Mouse (Mus musculus) olfactory bulb, adult 2 months (tissue): ENCODE measurements around the gene Slfn2. TPM values are rescaled to one million over a fixed set of nuclear protein-coding genes. Genes with fewer than 3 reads are reported as not detected.

Experiments
- H3K27ac ChIP-seq: fragments of 200-500 bp; 2 replicates; pipeline ENCODE4 v1.5.1; 2012; ENCODE audit warnings: low read depth, low read length; ENCODE audit not compliant: insufficient read depth
- H3K4me1 ChIP-seq: fragments of 200-500 bp; 2 replicates; pipeline ENCODE4 v1.6.1; 2012; ENCODE audit warnings: low read length; ENCODE audit not compliant: control insufficient read depth, insufficient read depth
- H3K4me3 ChIP-seq: fragments of 200-500 bp; 2 replicates; pipeline ENCODE4 v1.5.1; 2012; ENCODE audit warnings: mild to moderate bottlenecking, low read depth, low read length, moderate library complexity; ENCODE audit not compliant: insufficient read depth
- CTCF ChIP-seq: fragments of 200-500 bp; IDR thresholded peaks from 2 replicates; pipeline ENCODE4 v1.5.1; 2012; ENCODE audit warnings: low read depth, mild to moderate bottlenecking, low read length, moderate library complexity; ENCODE audit not compliant: insufficient read depth
- POLR2A ChIP-seq: fragments of 200-500 bp; IDR thresholded peaks from 2 replicates; pipeline ENCODE4 v1.6.1; 2012; ENCODE audit warnings: mild to moderate bottlenecking, low read depth, low read length, moderate library complexity; ENCODE audit not compliant: insufficient read depth
- WGBS: fragments of 180-500 bp; shearing (Covaris S2); methylation state at CpG from one replicate; pipeline ENCODE4 v1.1.7; 2018; 5-methylcytosine and 5-hydroxymethylcytosine counted together
- polyA plus RNA-seq: library from polyadenylated mRNA; stranded (reverse); fragments of >200 nt; gene quantifications from 2 replicates; pipeline ENCODE4 v1.2.4, GENCODE M21; 2012; ENCODE audit warnings: low replicate concordance; ENCODE audit not compliant: missing spikeins, insufficient read depth, insufficient read length

Gene Slfn2
- polyA plus RNA-seq, 1 experiment: not detected

DNA sequence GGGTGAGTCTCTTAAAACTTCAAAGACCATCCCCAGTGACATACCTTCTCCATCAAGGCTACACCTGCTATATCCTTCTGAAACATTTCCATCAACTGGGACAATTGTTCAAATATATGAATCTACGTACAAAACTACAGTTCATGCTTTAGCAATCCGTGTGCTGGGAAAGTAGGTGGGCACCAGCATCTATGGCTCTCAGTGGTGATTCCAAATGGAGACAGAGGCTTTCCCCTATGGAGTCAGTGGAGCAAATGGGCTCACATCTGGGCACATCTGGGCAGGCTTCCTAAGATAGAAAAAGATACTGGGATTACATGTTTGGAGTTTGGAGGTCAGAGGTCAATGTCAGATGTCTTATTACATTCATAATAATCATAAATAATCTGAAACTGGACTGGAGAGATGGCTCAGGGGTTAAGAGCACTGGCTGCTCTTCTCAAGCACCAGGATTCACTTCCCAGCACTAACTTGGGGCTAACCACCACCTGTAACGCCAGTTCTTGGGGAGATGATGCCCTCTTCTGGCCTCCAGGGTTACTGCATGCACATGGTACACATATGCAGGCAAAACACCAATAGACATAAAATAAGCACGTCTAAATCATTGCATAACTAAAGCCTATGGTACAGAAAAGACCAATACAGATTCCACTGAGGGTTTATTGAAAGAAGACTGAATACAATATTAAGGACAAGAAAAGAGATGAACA lies 3.2 kb downstream of the Slfn2 start:
- TF ChIP-seq CTCF (no peak), POLR2A (no peak)
- H3K27ac ChIP-seq: no peak overlapping the region
- peaks cover 8% of the 10 kb centered on the region for H3K4me1 ChIP-seq
- 77% methylated on average over 4 of the region's 4 CpGs for WGBS
- H3K4me3 ChIP-seq: no peak overlapping the region

DNA sequence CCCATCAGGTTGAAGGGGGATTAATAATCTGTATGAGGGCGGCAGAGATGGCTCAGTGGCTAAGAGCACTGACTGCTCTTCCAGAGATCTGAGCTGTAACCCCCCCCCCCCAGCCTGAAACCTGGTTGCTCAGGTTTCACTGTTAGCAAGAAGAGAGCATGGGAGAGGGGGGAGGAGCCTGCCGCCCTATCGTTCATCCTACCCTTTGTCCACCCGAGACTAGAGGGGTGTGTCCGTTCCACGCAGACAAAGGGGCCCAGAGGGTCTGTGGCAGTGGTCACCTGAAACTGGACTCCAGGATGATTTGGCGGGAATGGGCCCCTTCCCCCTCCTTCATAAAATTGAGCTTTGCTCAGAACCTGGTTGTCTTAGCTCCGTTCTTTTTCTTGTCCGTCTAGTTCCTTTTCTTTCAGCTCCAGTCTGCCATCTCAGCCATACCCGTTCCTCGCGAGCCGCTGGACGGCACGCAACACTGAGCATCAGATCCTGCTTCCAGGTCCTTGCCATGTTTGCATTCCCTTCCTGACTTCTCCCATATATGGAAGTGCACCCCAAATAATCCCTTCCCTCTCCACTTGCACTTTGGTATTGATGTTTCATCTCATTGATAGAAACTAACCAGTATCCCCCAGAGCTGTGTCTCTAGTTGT lies 5.5 kb downstream of the Slfn2 start:
- WGBS: 74% methylated on average over 15 of the region's 15 CpGs
- TF ChIP-seq CTCF: no peak
- no peak for TF ChIP-seq POLR2A

DNA sequence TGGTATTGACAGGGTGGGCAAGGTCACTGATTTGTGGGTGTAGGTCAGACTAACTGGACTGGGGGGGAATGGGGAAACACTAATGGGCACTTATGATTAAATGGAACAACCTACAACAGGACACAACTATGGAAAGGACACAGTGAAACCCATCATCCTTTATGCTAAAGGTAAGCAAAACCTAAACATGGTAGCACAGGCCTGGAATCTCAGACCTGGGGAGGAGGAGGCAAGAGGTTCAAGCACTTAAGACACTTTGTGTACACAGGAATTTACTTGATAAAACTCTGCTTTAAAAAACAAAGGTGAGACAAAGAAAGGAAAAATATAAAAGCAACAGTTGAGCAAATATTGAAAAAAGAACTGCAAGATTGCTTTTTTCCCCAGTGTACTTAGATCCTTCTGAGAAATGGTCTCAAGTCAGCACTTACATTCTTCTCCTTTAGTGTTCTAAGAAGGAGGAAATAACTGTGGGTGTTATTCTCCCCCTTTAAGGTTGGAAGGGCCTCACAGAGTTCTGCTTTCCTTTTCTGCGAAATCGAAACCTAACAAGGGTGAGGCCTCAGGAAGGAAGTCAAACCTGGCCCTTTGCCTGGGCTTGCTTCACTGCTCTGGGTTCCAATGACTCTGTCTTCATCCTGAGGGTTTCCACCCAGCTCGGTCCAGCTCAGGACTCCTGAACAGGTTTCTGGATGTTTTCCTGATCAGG lies 13.0 kb downstream of the Slfn2 start:
- H3K27ac ChIP-seq: no peak overlapping the region
- H3K4me1 ChIP-seq: no peaks in the 10 kb centered on the region
- TF ChIP-seq CTCF (no peak), POLR2A (no peak)
- H3K4me3 ChIP-seq: no peak overlapping the region
- 66% methylated on average over 3 of the region's 3 CpGs for WGBS

More for the DNA sequence above, 5.5 kb downstream of the Slfn2 start:
- Histone ChIP-seq H3K4me3 (no peak overlapping the region), H3K4me1 (peaks cover 3% of the 10 kb centered on the region; the same call in 1 of the 2 replicates), H3K27ac (no peak overlapping the region)

DNA sequence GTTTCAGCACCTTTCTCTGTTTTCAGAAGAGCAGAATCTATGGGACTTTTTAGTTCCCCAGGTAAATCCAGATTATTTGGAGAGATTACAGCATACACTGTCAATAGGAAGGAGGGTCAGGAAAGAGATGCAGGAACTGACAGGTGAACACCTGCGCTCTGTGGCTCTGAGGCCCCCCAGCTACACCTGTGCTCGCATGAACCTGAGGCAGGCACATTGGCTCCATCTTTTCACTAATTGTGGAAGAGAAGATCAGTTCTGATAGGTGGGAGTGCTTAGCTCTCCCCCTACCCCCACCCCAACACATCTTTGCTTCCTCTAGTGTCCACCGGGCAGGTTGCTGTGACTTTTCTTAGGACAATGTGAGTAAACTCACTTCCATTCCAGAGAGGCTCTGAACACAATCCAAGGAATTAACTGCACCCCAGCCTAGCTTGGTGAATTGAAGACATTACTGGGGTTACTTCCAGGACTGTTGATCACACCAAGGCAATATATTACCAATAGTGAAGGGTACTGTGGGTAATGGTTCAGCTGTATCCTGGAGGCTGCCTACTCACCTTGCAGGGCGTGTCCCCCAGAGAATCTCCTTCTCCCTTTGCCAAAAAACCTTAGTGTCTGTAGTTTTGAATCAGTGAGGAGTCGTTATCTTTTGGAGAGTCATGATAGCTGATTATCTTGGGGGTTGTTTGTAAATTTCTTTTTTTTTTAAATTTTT lies 13.7 kb downstream of the Slfn2 start:
- Histone ChIP-seq H3K4me1 (no peaks in the 10 kb centered on the region), H3K4me3 (no peak overlapping the region), H3K27ac (peak overlapping the region; percentile 21; the same call in 1 of the 2 replicates)
- WGBS: 88% methylated on average over 5 of the region's 5 CpGs
- no peak for TF ChIP-seq CTCF
- TF ChIP-seq POLR2A: no peak

DNA sequence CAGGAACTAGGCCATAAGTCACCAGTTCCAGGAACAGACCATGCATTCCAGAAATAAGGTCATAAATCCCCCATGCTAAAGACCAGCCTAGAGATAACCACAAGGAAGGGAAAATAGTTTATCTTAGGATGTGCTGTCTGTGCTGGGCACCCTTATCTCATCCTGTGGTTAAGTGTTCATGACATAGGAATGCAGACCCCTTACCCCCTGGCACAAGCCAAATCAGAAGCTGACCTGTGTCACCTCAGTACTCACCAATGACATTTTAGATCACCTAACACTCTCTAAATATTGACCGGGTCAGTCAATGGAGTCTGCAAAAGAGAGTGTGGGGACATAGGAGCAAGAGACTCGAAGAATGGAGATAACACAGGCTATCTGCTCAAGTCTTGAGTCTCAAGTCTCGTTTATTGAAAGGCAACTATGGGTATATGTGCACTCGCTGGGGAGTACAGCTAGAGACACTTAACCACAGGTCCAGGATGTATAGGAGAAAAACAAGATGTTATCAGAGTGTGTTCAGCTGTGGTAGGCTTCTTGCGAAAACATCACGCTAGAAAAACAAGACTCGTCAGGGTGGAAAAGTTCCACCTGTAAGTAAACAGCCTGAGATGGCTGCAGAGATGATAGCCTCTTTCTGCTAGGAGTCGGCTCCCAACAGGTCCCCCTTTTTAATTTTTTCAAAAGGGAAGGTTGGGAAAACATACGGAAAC lies 14.7 kb downstream of the Slfn2 start:
- no peak for TF ChIP-seq POLR2A
- TF ChIP-seq CTCF: no peak
- Histone ChIP-seq H3K4me1 (no peaks in the 10 kb centered on the region), H3K4me3 (no peak overlapping the region), H3K27ac (no peak overlapping the region)
- WGBS: 91% methylated on average over 9 of the region's 9 CpGs

DNA sequence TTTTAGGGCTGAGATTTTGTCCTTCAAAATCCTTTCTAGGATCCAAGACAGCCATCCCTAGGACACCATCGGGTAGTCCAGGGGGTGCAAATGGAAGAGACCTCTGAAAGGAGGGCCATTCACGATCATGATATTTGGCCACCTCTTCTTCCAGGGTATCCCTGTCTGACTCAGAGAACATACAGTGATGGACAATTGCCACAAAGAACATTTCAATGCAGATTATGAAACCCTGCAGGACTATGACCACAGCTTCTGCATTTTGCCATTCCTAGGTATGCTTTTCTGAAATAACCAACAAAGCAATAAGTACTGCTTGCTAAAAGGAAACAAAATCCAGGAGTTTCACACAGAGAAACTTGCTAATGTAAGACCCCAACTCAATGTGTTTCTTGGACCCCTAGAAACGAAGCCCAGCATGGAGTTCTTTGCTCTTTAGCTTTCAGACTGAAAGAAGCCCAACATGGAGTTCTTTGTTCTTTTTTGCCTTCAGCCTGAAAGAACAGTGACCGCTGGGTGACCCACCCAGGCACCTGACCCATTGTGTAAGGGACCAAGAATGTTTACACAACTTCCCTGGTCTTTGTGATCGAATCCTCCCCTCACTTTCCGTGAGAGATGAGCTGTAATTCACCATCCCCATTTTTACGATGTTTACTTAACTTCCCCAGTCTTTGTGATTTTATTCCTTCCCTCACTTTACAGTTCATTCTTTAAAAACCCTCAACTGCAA lies 18.0 kb downstream of the Slfn2 start:
- WGBS: 70% methylated on average over 7 of the region's 7 CpGs
- TF ChIP-seq POLR2A (no peak), CTCF (no peak)
- H3K4me1 ChIP-seq: no peaks in the 10 kb centered on the region

DNA sequence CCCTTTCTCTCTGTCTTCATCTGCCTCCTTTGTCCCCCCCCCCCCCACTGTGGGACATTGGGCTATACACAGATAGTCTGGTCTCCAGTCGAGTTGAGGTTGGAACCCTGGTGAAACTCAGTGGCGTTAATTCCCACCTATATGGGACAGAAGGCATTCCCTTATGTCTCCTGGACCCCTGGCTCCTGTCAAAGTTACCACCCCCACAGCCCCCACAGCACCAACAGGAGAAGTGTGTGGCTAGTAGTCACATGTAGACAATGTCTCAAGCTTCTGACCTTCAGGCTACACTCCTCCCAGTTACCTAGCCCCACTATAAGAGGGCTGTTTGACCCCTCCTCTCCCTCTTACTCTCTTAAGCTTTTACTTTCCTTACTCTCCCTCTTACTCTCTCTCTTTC lies 19.2 kb downstream of the Slfn2 start:
- H3K4me1 ChIP-seq: no peaks in the 10 kb centered on the region
- 85% methylated on average over 2 of the region's 2 CpGs for WGBS
- no peak for TF ChIP-seq CTCF
- TF ChIP-seq POLR2A: no peak
- H3K4me3 ChIP-seq: no peak overlapping the region
- H3K27ac ChIP-seq: no peak overlapping the region

More for the DNA sequence above, 18.0 kb downstream of the Slfn2 start:
- no peak overlapping the region for H3K4me3 ChIP-seq
- H3K27ac ChIP-seq: no peak overlapping the region

DNA sequence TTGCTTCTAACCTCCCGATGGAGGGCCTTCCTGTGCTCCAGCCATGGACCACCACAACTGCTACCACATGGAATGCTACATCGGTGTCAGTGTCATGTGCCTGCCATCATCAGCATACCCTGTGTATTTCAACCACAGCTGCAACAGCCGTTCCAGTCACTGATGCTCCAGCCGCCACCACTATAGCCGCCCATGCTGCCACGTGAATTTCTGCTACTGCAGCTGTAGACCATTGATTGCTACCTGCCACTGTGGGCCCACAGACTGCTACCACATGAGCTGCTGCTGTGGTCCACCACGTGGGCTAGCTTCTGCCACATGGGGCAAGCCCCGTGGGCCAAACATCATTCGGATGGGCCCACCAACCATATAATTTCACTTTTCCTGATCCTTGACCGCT lies 19.8 kb downstream of the Slfn2 start:
- WGBS: 86% methylated on average over 10 of the region's 10 CpGs
- Histone ChIP-seq H3K4me1 (no peaks in the 10 kb centered on the region), H3K4me3 (no peak overlapping the region), H3K27ac (no peak overlapping the region)
- TF ChIP-seq CTCF (no peak), POLR2A (no peak)
